Mouse (Mus musculus) limb, embryonic 12.5 days (tissue): ENCODE results near the gene Trappc5. TPM values are rescaled to one million over a fixed set of nuclear protein-coding genes. Genes with fewer than 3 reads are reported as not detected.
A peak's percentile ranks its signal among the peaks of the same experiment; 100 is the strongest.

Experiments
- ATAC-seq: fragments of 200-750 bp; cut with Nextera tagmentation; 2 replicates; pipeline ENCODE4 v1.8.0; 2017; ENCODE audit warnings: low read depth, moderate TSS enrichment; ENCODE audit not compliant: insufficient number of reproducible peaks, insufficient read depth, low FRiP score, low TSS enrichment
- H3K27ac ChIP-seq: fragments of 300-500 bp; sonication (generic); 2 replicates; pipeline ENCODE4 v1.5.1; 2016; ENCODE audit warnings: mild to moderate bottlenecking, moderate library complexity
- H3K27me3 ChIP-seq: fragments of 300-500 bp; sonication (generic); 2 replicates; pipeline ENCODE4 v1.6.1; 2016; ENCODE audit warnings: mild to moderate bottlenecking, moderate library complexity
- H3K36me3 ChIP-seq: fragments of 300-500 bp; sonication (generic); 2 replicates; pipeline ENCODE4 v1.6.1; 2016; ENCODE audit warnings: mild to moderate bottlenecking, moderate library complexity
- H3K4me1 ChIP-seq: fragments of 300-500 bp; sonication (generic); replicated peaks from 2 replicates; pipeline ENCODE4 v1.6.1; 2016
- H3K4me2 ChIP-seq: fragments of 300-500 bp; sonication (generic); 2 replicates; pipeline ENCODE4 v1.6.1; 2016; ENCODE audit warnings: mild to moderate bottlenecking, moderate library complexity
- H3K4me3 ChIP-seq: fragments of 300-500 bp; sonication (generic); replicated peaks from 2 replicates; pipeline ENCODE4 v1.5.1; 2016; ENCODE audit warnings: mild to moderate bottlenecking
- H3K9ac ChIP-seq: fragments of 300-500 bp; sonication (generic); replicated peaks from 2 replicates; pipeline ENCODE4 v1.6.1; 2016; ENCODE audit warnings: mild to moderate bottlenecking, moderate library complexity
- H3K9me3 ChIP-seq: fragments of 300-500 bp; sonication (generic); 2 replicates; pipeline ENCODE4 v1.6.1; 2016; ENCODE audit warnings: mild to moderate bottlenecking, moderate library complexity
- WGBS: fragments of 180-500 bp; shearing (Covaris S2); methylation state at CpG from one replicate; pipeline ENCODE4 v1.1.7; 2016; 5-methylcytosine and 5-hydroxymethylcytosine counted together
- polyA plus RNA-seq: library from polyadenylated mRNA; unstranded; fragments of >200 nt; fragmentation: Nextera tagmentation; extraction: Ambion mirVana; gene quantifications from 2 replicates; pipeline ENCODE4 v1.2.1, GENCODE M21; 2016

Gene Trappc5
- polyA plus RNA-seq, 1 experiment from 2014 or later: 38.2 TPM

GRCm38 (mm10) chr8:3676993-3677579, 987 bp downstream of the Trappc5 start:
- peak overlapping the region; percentile 82 for H3K4me2 ChIP-seq
- H3K4me3 ChIP-seq: peak overlapping the region; percentile 86
- H3K36me3 ChIP-seq: peaks cover 36% of the 10 kb centered on the region
- H3K4me1 ChIP-seq: peaks cover 21% of the 10 kb centered on the region; the same call in 1 of the 2 replicates
- H3K27me3 ChIP-seq: no peaks in the 10 kb centered on the region
- no peaks in the 10 kb centered on the region for H3K9me3 ChIP-seq
- peak overlapping the region; percentile 95 for H3K9ac ChIP-seq
- WGBS: 7% methylated on average over 15 of the region's 15 CpGs
- H3K27ac ChIP-seq: peak overlapping the region; percentile 90
- ATAC-seq: no peak

- Histone ChIP-seq H3K27me3 (no peaks in the 10 kb centered on the region), H3K4me1 (peaks cover 16% of the 10 kb centered on the region; the same call in 1 of the 2 replicates), H3K9ac (no peak overlapping the region), H3K27ac (no peak overlapping the region), H3K4me3 (no peak overlapping the region), H3K36me3 (peaks cover 39% of the 10 kb centered on the region), H3K4me2 (no peak overlapping the region), H3K9me3 (no peaks in the 10 kb centered on the region)
- ATAC-seq: no peak
- 96% methylated on average over 23 of the region's 23 CpGs for WGBS
Observed at GRCm38 (mm10) chr8:3678831-3679230, 2.7 kb downstream of the Trappc5 start.

- peaks cover 16% of the 10 kb centered on the region; the same call in 1 of the 2 replicates for H3K4me1 ChIP-seq
- H3K27ac ChIP-seq: no peak overlapping the region
- H3K27me3 ChIP-seq: no peaks in the 10 kb centered on the region
- no peak overlapping the region for H3K4me3 ChIP-seq
- WGBS: 95% methylated on average over 23 of the region's 23 CpGs
- H3K4me2 ChIP-seq: no peak overlapping the region
- no peak overlapping the region for H3K9ac ChIP-seq
- no peak for ATAC-seq
- H3K36me3 ChIP-seq: peaks cover 39% of the 10 kb centered on the region
- H3K9me3 ChIP-seq: no peaks in the 10 kb centered on the region
Observed at GRCm38 (mm10) chr8:3679236-3679635, 3.1 kb downstream of the Trappc5 start.

GRCm38 (mm10) chr8:3679656-3680055, 3.6 kb downstream of the Trappc5 start:
- Histone ChIP-seq H3K4me2 (no peak overlapping the region), H3K27me3 (no peaks in the 10 kb centered on the region), H3K27ac (no peak overlapping the region), H3K4me3 (no peak overlapping the region), H3K9me3 (no peaks in the 10 kb centered on the region), H3K36me3 (peaks cover 39% of the 10 kb centered on the region), H3K4me1 (peaks cover 16% of the 10 kb centered on the region; the same call in 1 of the 2 replicates), H3K9ac (no peak overlapping the region)
- no peak for ATAC-seq
- 93% methylated on average over 5 of the region's 5 CpGs for WGBS

- no peak for ATAC-seq
- no peak overlapping the region for H3K9ac ChIP-seq
- 95% methylated on average over 5 of the region's 5 CpGs for WGBS
- peaks cover 6% of the 10 kb centered on the region; the same call in 1 of the 2 replicates for H3K4me1 ChIP-seq
- H3K36me3 ChIP-seq: peaks cover 39% of the 10 kb centered on the region
- H3K4me3 ChIP-seq: no peak overlapping the region
- H3K27ac ChIP-seq: no peak overlapping the region
- H3K9me3 ChIP-seq: no peaks in the 10 kb centered on the region
- H3K27me3 ChIP-seq: no peaks in the 10 kb centered on the region
- no peak overlapping the region for H3K4me2 ChIP-seq
Observed at GRCm38 (mm10) chr8:3682435-3682834, 6.3 kb downstream of the Trappc5 start.

GRCm38 (mm10) chr8:3683408-3684176, 7.5 kb downstream of the Trappc5 start:
- H3K9me3 ChIP-seq: no peaks in the 10 kb centered on the region
- no peak overlapping the region for H3K27ac ChIP-seq
- H3K4me3 ChIP-seq: no peak overlapping the region
- no peak overlapping the region for H3K9ac ChIP-seq
- H3K4me2 ChIP-seq: no peak overlapping the region
- H3K27me3 ChIP-seq: no peaks in the 10 kb centered on the region
- peaks cover 37% of the 10 kb centered on the region for H3K36me3 ChIP-seq
- ATAC-seq: no peak
- H3K4me1 ChIP-seq: no peaks in the 10 kb centered on the region
- 67% methylated on average over 6 of the region's 6 CpGs for WGBS

GRCm38 (mm10) chr8:3684530-3684929, 8.4 kb downstream of the Trappc5 start:
- Histone ChIP-seq H3K4me3 (no peak overlapping the region), H3K9ac (no peak overlapping the region), H3K9me3 (no peaks in the 10 kb centered on the region), H3K4me1 (no peaks in the 10 kb centered on the region), H3K27ac (no peak overlapping the region), H3K36me3 (peaks cover 28% of the 10 kb centered on the region), H3K27me3 (no peaks in the 10 kb centered on the region), H3K4me2 (no peak overlapping the region)
- ATAC-seq: peak; percentile 53

- 70% methylated on average over 5 of the region's 5 CpGs for WGBS
- H3K27ac ChIP-seq: no peak overlapping the region
Observed at GRCm38 (mm10) chr8:3685422-3685821, 9.3 kb downstream of the Trappc5 start.

GRCm38 (mm10) chr8:3687537-3687936, 11.4 kb downstream of the Trappc5 start:
- Histone ChIP-seq H3K27me3 (no peaks in the 10 kb centered on the region), H3K9me3 (no peaks in the 10 kb centered on the region), H3K4me3 (no peak overlapping the region), H3K4me2 (no peak overlapping the region), H3K9ac (no peak overlapping the region), H3K27ac (no peak overlapping the region), H3K4me1 (no peaks in the 10 kb centered on the region), H3K36me3 (no peaks in the 10 kb centered on the region)
- 82% methylated on average over 6 of the region's 6 CpGs for WGBS
- ATAC-seq: no peak

More at GRCm38 (mm10) chr8:3685422-3685821, 9.3 kb downstream of the Trappc5 start:
- H3K4me3 ChIP-seq: no peak overlapping the region
- H3K9me3 ChIP-seq: no peaks in the 10 kb centered on the region
- no peaks in the 10 kb centered on the region for H3K4me1 ChIP-seq
- H3K4me2 ChIP-seq: no peak overlapping the region
- no peaks in the 10 kb centered on the region for H3K27me3 ChIP-seq
- H3K9ac ChIP-seq: no peak overlapping the region
- no peak for ATAC-seq
- peaks cover 19% of the 10 kb centered on the region for H3K36me3 ChIP-seq

GRCm38 (mm10) chr8:3690774-3691173, 14.7 kb downstream of the Trappc5 start:
- no peaks in the 10 kb centered on the region for H3K9me3 ChIP-seq
- no peaks in the 10 kb centered on the region for H3K36me3 ChIP-seq
- H3K27me3 ChIP-seq: no peaks in the 10 kb centered on the region
- ATAC-seq: no peak
- H3K4me3 ChIP-seq: no peak overlapping the region
- H3K4me1 ChIP-seq: no peaks in the 10 kb centered on the region
- H3K9ac ChIP-seq: no peak overlapping the region
- WGBS: 68% methylated on average over 3 of the region's 3 CpGs
- no peak overlapping the region for H3K27ac ChIP-seq
- no peak overlapping the region for H3K4me2 ChIP-seq

GRCm38 (mm10) chr8:3694121-3694520, 18.0 kb downstream of the Trappc5 start, which contains the start of gene Fcer2a:
Gene Fcer2a (minus strand): TSS chr8:3694175.
- WGBS: 77% methylated on average over 3 of the region's 3 CpGs
- Histone ChIP-seq H3K9me3 (no peaks in the 10 kb centered on the region), H3K4me2 (no peak within 1 kb of the TSS), H3K27ac (no peak within 1 kb of the TSS), H3K27me3 (no peaks in the 10 kb centered on the region), H3K9ac (no peak within 1 kb of the TSS), H3K4me1 (no peaks in the 10 kb centered on the region), H3K4me3 (no peak within 1 kb of the TSS), H3K36me3 (no peaks in the 10 kb centered on the region)
- ATAC-seq: no peak
